Mouse (Mus musculus): Measurements from ENCODE around the gene Ctf2. TPM values are rescaled to one million over a fixed set of nuclear protein-coding genes. Genes with fewer than 3 reads are reported as not detected.

Gene Ctf2
- polyA plus RNA-seq, 1 experiment from 2014 or later, result 0.33 TPM

DNA sequence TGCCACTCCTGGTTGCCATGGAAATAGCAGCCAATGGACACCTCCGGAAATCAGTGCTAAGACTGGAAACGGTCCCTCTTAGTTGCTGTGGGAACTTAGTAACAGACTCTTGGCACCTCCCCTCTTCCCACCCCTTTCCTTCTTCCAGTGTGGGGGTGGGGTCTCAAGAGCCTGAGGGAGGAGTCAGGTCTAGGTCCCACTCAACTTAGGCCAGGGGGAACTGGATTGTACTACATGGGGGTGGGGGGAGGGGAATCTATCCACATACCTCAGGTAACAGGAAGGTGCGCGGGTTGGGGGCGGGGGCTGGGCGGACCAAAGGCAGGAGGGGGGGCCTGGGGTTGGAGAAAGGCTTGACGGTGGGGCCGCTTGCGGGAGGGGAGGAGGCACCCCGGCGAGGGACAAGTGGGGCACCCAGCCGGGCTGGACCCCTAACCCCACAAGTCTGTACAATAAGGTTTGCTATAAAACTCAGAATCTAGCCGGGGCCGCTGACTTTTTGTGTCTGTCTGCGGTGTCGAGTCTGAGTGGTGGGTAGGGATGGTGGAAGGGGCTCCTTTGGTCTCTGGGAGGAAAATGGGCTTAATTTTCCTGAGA is 37.1 kb upstream of the Ctf2 start:
- 2% methylated on average over 15 of the region's 16 CpGs for WGBS
- Histone ChIP-seq H3K4me1 (peaks cover 41% of the 10 kb centered on the region), H3K9me3 (no peaks in the 10 kb centered on the region), H3K27ac (peak overlapping the region; percentile 90), H3K36me3 (replicated peaks) (peaks cover 47% of the 10 kb centered on the region), H3K4me3 (peak overlapping the region; percentile 65), H3K27me3 (ENCODE audit: poor library complexity, severe bottlenecking) (no peaks in the 10 kb centered on the region)
- peak; percentile 89 for DNase-seq (ENCODE audit: extremely low spot score, low spot score)

DNA sequence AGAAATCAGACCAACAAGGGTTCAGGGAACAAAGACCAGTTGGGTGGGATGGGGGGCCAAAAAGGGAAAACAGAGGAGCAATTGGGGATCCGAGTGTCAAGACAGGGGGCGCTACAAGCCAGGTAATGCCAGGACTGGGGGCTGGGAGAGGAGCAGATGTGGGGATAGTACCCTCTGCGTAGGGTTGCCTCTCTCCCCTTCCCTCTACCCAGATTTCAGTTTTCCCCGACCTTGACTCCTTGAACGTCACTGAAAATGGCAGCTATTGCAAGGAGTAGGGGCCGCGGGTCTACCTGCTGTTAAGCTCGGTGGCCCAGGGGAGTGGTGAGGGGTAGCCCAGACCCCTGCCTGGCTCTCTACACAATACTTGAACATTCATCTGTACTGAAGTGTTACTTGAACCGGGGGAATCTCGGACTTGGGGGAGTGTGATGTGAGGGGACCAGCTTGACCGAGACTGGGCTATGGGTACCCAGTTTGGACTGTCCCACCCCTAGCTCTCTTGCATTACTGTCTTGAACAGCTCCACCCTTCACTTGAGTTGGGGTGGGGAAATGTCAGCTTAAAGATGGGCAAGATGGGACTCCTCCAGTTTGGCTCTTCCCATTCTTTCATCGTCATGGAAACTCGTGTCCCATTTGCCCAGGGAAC is 36.5 kb upstream of the Ctf2 start:
- peak overlapping the region; percentile 90 for H3K27ac ChIP-seq
- no peaks in the 10 kb centered on the region for H3K9me3 ChIP-seq
- WGBS, result 45% methylated on average over 13 of the region's 13 CpGs
- H3K4me3 ChIP-seq, result peak overlapping the region; percentile 65
- H3K4me1 ChIP-seq, result peaks cover 41% of the 10 kb centered on the region
- no peak for DNase-seq (ENCODE audit: extremely low spot score, low spot score)
- no peaks in the 10 kb centered on the region for H3K27me3 ChIP-seq (ENCODE audit: poor library complexity, severe bottlenecking)
- peaks cover 53% of the 10 kb centered on the region for H3K36me3 ChIP-seq (replicated peaks)

DNA sequence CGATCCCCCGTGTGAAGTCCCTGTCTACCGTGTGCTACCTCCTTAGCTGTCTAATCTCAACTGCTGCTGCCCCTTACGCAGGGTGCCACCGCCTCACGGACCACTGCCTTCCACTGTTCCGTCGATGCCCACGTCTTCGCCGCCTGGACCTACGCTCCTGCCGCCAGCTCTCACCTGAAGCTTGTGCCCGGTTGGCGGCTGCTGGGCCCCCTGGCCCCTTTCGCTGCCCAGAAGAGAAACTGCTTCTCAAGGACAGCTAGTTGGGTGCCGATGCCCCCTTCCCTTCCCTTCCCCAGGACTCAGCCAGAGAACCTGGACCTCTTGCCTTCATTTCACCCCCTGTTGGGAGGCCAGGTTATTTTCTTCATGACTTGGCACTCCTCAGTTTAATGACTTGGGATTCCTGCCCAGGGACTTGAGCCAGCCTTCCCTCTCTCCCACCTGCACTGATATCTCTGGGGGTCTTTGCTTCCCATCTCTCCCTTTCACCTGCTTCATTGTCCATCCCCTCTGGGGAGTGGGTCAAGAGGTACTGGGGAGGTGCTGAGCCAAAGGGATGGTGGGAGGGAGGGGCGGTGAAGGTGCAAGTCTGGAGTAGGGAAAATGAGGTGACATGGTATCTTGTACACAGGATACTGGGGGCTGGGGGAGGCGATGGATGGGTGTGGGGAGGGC is 35.8 kb upstream of the Ctf2 start:
- H3K36me3 ChIP-seq (replicated peaks), result peaks cover 59% of the 10 kb centered on the region
- WGBS, result 92% methylated on average over 19 of the region's 19 CpGs
- peak overlapping the region; percentile 65 for H3K4me3 ChIP-seq
- no peaks in the 10 kb centered on the region for H3K9me3 ChIP-seq
- H3K27me3 ChIP-seq (ENCODE audit: poor library complexity, severe bottlenecking), result no peaks in the 10 kb centered on the region
- DNase-seq (ENCODE audit: extremely low spot score, low spot score), result no peak
- peaks cover 41% of the 10 kb centered on the region for H3K4me1 ChIP-seq
- peak overlapping the region; percentile 90 for H3K27ac ChIP-seq

DNA sequence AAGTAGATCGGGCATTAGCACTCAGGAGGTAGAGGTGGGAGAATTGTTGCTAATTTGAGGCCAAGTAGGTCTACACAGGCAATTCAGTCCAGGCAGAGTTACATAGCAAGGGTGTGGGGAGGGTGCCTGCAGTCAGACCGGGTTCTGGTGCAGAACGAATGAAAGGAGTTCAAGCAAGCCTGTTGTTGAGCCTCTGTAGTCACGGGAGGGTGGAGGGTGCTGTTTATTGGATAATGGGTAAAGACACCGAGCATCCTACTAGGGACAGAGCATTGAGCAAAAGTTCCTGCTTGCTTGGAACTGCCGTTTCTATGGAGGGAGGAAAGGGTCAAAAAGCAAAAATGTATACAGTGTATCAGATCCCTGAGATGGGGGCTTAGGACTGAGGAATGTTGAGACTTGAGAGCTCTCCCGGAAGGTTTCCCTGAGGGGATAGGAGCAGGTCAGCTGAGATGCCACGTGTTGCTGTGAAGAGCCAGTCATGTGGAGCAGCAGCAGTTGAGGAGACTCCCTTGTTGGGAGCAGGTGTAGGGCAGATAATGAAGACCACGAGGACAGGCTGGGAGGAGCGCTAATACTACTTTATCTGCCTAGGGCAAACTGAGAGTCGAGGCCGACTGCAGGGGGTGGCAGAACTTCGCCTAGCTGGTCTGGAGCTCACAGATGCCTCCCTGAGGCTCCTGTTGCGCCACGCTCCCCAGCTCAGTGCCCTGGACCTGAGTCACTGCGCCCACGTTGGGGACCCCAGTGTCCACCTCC is 35.1 kb upstream of the Ctf2 start:
- no peak for DNase-seq (ENCODE audit: extremely low spot score, low spot score)
- Histone ChIP-seq H3K27me3 (ENCODE audit: poor library complexity, severe bottlenecking) (no peaks in the 10 kb centered on the region), H3K4me1 (peaks cover 41% of the 10 kb centered on the region), H3K27ac (0 out of 2 replicates have a peak overlapping the region, but pooled peaks have one; percentile 90), H3K4me3 (peak overlapping the region; percentile 65; the same call in 1 of the 2 replicates), H3K9me3 (no peaks in the 10 kb centered on the region), H3K36me3 (replicated peaks) (peaks cover 66% of the 10 kb centered on the region)
- 82% methylated on average over 17 of the region's 17 CpGs for WGBS

DNA sequence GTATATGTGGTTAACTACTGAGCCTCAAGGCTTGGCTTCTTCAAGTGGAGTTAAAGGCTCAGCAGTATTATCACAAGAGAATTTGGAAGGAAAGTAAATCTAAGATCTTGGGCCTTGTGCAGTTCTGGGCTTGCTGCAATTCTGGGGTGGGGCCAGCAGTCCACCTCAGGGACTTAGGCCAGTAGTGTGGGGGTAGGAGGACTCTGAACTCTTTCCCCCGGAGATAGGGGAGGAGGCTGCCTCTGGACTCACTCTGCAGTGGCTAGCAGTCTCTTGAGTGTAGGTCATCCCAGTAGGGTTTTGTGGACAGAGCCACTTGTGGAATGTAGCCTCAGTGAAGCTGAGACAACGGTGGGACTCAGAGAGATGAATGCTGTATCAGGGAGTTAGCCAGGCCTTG is 33.8 kb upstream of the Ctf2 start:
- no peak for DNase-seq (ENCODE audit: extremely low spot score, low spot score)
- 90% methylated on average over 2 of the region's 2 CpGs for WGBS
- no peak overlapping the region for H3K4me3 ChIP-seq
- H3K36me3 ChIP-seq (replicated peaks), result peaks cover 79% of the 10 kb centered on the region
- H3K9me3 ChIP-seq, result no peaks in the 10 kb centered on the region
- peaks cover 34% of the 10 kb centered on the region for H3K4me1 ChIP-seq
- no peak overlapping the region for H3K27ac ChIP-seq
- no peaks in the 10 kb centered on the region for H3K27me3 ChIP-seq (ENCODE audit: poor library complexity, severe bottlenecking)

DNA sequence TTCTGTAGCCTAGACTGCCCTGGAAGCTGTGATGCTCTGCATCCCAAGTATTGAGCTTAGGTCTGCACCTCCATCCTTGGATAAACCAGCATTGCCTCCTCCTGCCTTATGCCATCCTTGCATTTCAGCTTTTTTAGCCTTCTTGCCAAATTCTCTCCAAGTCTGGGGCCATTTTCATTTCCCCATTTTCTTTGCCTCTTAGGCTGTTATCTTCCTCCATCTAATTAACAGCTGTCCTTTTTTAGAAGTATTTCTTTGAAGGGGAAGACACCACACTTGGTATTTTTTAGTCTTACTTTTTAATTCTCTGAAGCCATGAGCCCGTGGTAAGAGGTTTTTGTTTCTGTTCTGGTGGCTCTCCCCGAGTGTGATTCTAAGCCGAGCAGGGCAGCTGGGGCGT is 31.7 kb upstream of the Ctf2 start:
- DNase-seq (ENCODE audit: extremely low spot score, low spot score), result no peak
- peaks cover 99% of the 10 kb centered on the region for H3K36me3 ChIP-seq (replicated peaks)
- WGBS, result 94% methylated on average over 4 of the region's 4 CpGs

DNA sequence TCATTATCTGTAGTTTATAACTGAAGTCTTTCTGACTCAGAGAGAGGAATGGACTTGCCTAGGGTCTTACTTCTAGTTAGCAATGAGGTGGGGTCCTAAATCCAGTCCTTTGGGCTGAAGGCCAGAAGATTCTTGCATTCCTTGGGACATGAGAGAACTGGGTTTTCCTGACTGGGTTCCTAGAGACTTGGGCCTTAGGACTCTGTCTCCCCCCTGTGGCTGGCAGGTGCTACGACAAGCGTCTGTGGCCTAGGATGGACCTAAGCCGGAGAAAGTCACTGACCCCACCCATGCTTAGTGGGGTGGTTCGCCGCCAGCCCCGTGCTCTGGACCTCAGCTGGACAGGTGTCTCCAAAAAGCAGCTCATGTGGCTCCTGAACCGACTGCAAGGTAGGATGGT is 29.1 kb upstream of the Ctf2 start:
- H3K27ac ChIP-seq, result no peak overlapping the region
- 58% methylated on average over 7 of the region's 7 CpGs for WGBS
- peak; percentile 59 for DNase-seq (ENCODE audit: extremely low spot score, low spot score)
- H3K36me3 ChIP-seq (replicated peaks), result peaks cover 99% of the 10 kb centered on the region
- no peaks in the 10 kb centered on the region for H3K27me3 ChIP-seq (ENCODE audit: poor library complexity, severe bottlenecking)
- no peak overlapping the region for H3K4me3 ChIP-seq
- H3K9me3 ChIP-seq, result no peaks in the 10 kb centered on the region
- H3K4me1 ChIP-seq, result 0 out of 2 replicates have a peak, but pooled peaks cover 3% of the 10 kb centered on the region

More for the DNA sequence above, 31.7 kb upstream of the Ctf2 start:
- H3K27ac ChIP-seq, result no peak overlapping the region
- H3K4me1 ChIP-seq, result peaks cover 16% of the 10 kb centered on the region
- H3K27me3 ChIP-seq (ENCODE audit: poor library complexity, severe bottlenecking), result no peaks in the 10 kb centered on the region
- H3K9me3 ChIP-seq, result no peaks in the 10 kb centered on the region
- H3K4me3 ChIP-seq, result no peak overlapping the region

DNA sequence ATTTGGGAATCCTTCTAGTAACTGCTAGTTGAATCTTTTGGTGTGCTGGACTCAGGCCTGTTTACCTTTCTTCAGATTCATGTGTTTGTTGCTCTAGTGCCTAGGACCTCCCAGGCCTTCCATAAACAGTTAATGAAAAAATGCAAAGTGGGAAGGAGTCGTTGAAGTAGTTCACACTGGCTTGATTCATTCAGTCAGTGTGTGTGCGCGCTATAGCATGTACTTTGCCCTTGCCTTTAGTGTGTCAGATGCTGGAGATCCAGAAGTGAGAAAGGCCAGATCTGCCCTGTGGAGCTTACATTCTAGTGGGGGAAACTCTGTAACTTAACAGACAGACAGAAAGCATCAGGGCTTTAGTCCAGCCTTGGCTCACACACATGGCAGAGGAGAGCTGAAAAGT is 28.5 kb upstream of the Ctf2 start:
- no peaks in the 10 kb centered on the region for H3K27me3 ChIP-seq (ENCODE audit: poor library complexity, severe bottlenecking)
- H3K4me3 ChIP-seq, result 0 out of 2 replicates have a peak overlapping the region, but pooled peaks have one; percentile 5
- 0 out of 2 replicates have a peak, but pooled peaks cover 3% of the 10 kb centered on the region for H3K4me1 ChIP-seq
- DNase-seq (ENCODE audit: extremely low spot score, low spot score), result no peak
- WGBS, result 99% methylated on average over 3 of the region's 3 CpGs
- no peaks in the 10 kb centered on the region for H3K9me3 ChIP-seq
- H3K27ac ChIP-seq, result no peak overlapping the region
- peaks cover 99% of the 10 kb centered on the region for H3K36me3 ChIP-seq (replicated peaks)

DNA sequence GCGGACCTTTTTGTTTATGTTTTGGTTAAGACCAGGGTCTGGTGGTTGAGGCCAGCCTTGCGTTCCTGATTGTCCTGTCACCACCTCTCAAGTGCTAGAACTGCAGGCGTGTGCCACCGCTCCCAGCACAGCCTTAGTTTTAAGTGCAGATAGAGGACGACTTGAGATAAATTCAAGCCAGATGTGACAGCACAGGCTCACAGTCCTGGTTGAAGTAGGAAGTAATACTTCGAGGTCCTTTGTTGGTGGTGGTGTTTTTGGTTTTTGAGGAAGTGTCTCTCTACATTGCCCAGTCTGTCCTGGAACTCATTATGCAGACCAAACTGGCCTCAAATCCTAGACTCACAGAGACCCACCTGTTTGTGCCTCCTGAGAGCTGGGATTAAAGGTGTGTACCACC is 27.8 kb upstream of the Ctf2 start:
- Histone ChIP-seq H3K4me1 (0 out of 2 replicates have a peak, but pooled peaks cover 3% of the 10 kb centered on the region), H3K4me3 (no peak overlapping the region), H3K27me3 (ENCODE audit: poor library complexity, severe bottlenecking) (no peaks in the 10 kb centered on the region), H3K27ac (no peak overlapping the region), H3K9me3 (no peaks in the 10 kb centered on the region), H3K36me3 (replicated peaks) (peaks cover 99% of the 10 kb centered on the region)
- DNase-seq (ENCODE audit: extremely low spot score, low spot score), result no peak
- WGBS, result 64% methylated on average over 6 of the region's 6 CpGs

DNA sequence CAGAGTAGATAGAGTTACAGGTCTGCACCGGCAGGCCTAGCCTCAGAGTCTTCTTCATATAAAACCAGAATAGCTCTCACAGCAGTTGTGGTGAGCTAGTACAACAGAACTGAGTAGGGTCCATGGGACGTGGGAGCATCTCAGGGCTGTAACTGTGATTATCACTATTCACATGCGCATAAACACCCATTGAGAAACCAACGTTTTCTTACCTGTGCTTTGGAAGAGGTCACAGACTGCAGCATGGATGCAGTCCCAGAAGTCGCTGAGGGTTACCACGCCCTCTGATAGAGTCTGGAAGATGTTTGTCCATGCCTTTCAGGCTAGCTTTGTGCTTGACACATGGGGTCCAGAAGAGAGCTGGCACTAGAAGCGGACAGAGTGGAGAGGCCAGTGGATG is 21.8 kb upstream of the Ctf2 start:
- Histone ChIP-seq H3K9me3 (no peaks in the 10 kb centered on the region), H3K36me3 (replicated peaks) (peaks cover 100% of the 10 kb centered on the region), H3K27me3 (ENCODE audit: poor library complexity, severe bottlenecking) (no peaks in the 10 kb centered on the region), H3K27ac (no peak overlapping the region), H3K4me1 (0 out of 2 replicates have a peak, but pooled peaks cover 3% of the 10 kb centered on the region), H3K4me3 (no peak overlapping the region)
- WGBS, result 91% methylated on average over 7 of the region's 7 CpGs
- DNase-seq (ENCODE audit: extremely low spot score, low spot score), result no peak

DNA sequence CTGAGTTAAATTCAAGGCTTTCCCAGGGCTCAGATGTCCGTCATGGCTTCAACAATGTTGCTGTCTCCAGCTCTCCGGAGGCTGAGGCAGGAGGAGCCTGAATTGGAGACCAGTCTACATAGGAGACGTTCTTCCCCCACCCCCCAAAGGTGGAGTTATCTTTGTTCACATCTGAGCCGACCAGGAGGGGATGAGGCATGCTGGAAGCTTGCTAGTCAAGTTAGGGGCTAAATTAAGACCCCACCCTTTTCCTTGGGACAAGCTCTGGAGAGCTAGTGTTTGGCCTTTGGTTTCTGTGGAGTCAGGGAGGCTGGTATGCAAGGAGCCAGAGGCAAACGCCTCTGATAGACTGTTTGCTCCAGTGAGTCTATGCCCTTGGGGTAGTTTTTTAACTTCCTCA is 21.2 kb upstream of the Ctf2 start:
- Histone ChIP-seq H3K27ac (no peak overlapping the region), H3K4me3 (no peak overlapping the region), H3K9me3 (no peaks in the 10 kb centered on the region), H3K36me3 (replicated peaks) (peaks cover 100% of the 10 kb centered on the region), H3K4me1 (peaks cover 7% of the 10 kb centered on the region), H3K27me3 (ENCODE audit: poor library complexity, severe bottlenecking) (no peaks in the 10 kb centered on the region)
- DNase-seq (ENCODE audit: extremely low spot score, low spot score), result no peak
- WGBS, result 85% methylated on average over 5 of the region's 5 CpGs

DNA sequence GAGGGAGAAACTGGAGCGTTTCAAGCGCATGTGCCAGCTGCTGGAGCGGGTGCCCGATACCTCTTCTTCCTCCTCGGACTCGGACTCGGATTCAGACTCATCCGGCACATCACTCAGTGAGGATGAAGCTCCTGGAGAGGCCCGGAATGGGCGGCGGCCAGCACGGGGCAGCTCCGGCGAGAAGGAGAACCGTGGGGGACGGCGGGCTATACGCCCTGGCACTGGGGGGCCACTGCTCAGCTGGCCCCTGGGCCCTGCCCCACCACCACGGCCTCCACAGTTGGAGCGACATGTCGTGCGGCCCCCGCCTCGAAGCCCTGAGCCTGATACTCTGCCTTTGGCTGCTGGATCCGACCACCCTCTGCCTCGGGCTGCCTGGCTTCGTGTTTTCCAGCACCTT is 20.1 kb upstream of the Ctf2 start:
- peaks cover 18% of the 10 kb centered on the region for H3K4me1 ChIP-seq
- no peak overlapping the region for H3K27ac ChIP-seq
- no peak for DNase-seq (ENCODE audit: extremely low spot score, low spot score)
- no peaks in the 10 kb centered on the region for H3K27me3 ChIP-seq (ENCODE audit: poor library complexity, severe bottlenecking)
- no peaks in the 10 kb centered on the region for H3K9me3 ChIP-seq
- WGBS, result 96% methylated on average over 27 of the region's 27 CpGs
- no peak overlapping the region; the same call in 1 of the 2 replicates for H3K4me3 ChIP-seq
- peaks cover 94% of the 10 kb centered on the region for H3K36me3 ChIP-seq (replicated peaks)

Data from forebrain, embryonic 10.5 days (tissue).